Mouse (Mus musculus): Measurements from ENCODE around the gene Tas2r136. TPM values are rescaled to one million over a fixed set of nuclear protein-coding genes. Genes with fewer than 3 reads are reported as not detected.

Tas2r136 gene
- not detected in 2 replicates for total RNA-seq (2012; rRNA removed)
- total RNA-seq (2014; rRNA removed) = not detected in 2 replicates
- polyA plus RNA-seq (2012; ENCODE audit: insufficient read length, low read depth) = not detected in 2 replicates

- in situ Hi-C loops (cut with MboI; ENCODE audit: low pct_ligation_motif_present, low pct_unique_long_range_greater_than_20kb, low sequenced_read_pairs) (no loop called here), dilution Hi-C loops (cut with MboI; ENCODE audit: extremely low pct_ligation_motif_present, extremely low pct_unique_long_range_greater_than_20kb, low sequenced_read_pairs) (no loop called here)
- TF ChIP-seq PAX5 (IDR thresholded peaks at IDR 0.05; ENCODE audit: low read length) = no peak
- TF ChIP-seq JUND (conservative IDR thresholded peaks at IDR 0.05; ENCODE audit: low read depth, low read length) = no peak
- TF ChIP-seq EP300 (IDR thresholded peaks at IDR 0.05; ENCODE audit: low read length) = no peak
- no peak for TF ChIP-seq TBP (conservative IDR thresholded peaks at IDR 0.05; ENCODE audit: low read depth, low read length)
- no peak for TF ChIP-seq SIN3A (IDR thresholded peaks at IDR 0.05; ENCODE audit: low read length)
- TF ChIP-seq CHD1 (IDR thresholded peaks at IDR 0.05; ENCODE audit: low read depth, low read length) = no peak
- no peak for TF ChIP-seq MYC (IDR thresholded peaks at IDR 0.05; ENCODE audit: low read depth, low read length)
- TF ChIP-seq BHLHE40 (IDR thresholded peaks at IDR 0.05; ENCODE audit: low read depth, low read length) = no peak
- TF ChIP-seq TCF12 (IDR thresholded peaks at IDR 0.05; ENCODE audit: low read depth, low read length) = no peak
- TF ChIP-seq RAD21 (IDR thresholded peaks at IDR 0.05; ENCODE audit: low read depth, low read length) = no peak
- no peak for TF ChIP-seq ZKSCAN1 (IDR thresholded peaks at IDR 0.05; ENCODE audit: borderline replicate concordance, low read depth, low read length)
- Histone ChIP-seq H3K27ac (ENCODE audit: insufficient read depth, low read depth) (no peak within 1 kb of the TSS), H3K9me3 (replicated peaks; ENCODE audit: low read length) (peaks cover 9% of the 10 kb centered on the region), H3K4me3 (replicated peaks in 1 of 3; ENCODE audit: low read depth in 2 of 3, low read length in 2 of 3, poor library complexity in 1 of 3) (no peak within 1 kb of the TSS), H3K79me2 (replicated peaks; ENCODE audit: control insufficient read depth, extremely low read depth, insufficient read depth, poor library complexity, severe bottlenecking) (no peaks in the 10 kb centered on the region), H3K4me2 (ENCODE audit: insufficient read depth, low read depth, poor library complexity, severe bottlenecking) (no peak within 1 kb of the TSS), H3K27me3 (replicated peaks) (no peaks in the 10 kb centered on the region), H3K4me1 (ENCODE audit: control insufficient read depth in 1 of 2, insufficient read depth in 2 of 2) (no peaks in the 10 kb centered on the region), H3K36me3 (replicated peaks in 1 of 2; ENCODE audit: control insufficient read depth in 1 of 2, insufficient read depth in 1 of 2, low read length in 1 of 2) (no peaks in the 10 kb centered on the region), H3K9ac (ENCODE audit: insufficient read depth, low read depth) (no peak within 1 kb of the TSS)
- DNase-seq (ENCODE audit: extremely low read depth) = no peak
These were observed at the start of gene Tas2r136 for GRCm38 (mm10) chr6:132778062-132778461. Tas2r136 (minus strand) TSS chr6:132778162.

- in situ Hi-C loops (cut with MboI; ENCODE audit: low pct_ligation_motif_present, low pct_unique_long_range_greater_than_20kb, low sequenced_read_pairs) = no loop called here
- H3K4me1 ChIP-seq (ENCODE audit: control insufficient read depth in 1 of 2, insufficient read depth in 2 of 2) = no peaks in the 10 kb centered on the region
- H3K9me3 ChIP-seq (replicated peaks; ENCODE audit: low read length) = peaks cover 5% of the 10 kb centered on the region
- DNase-seq (ENCODE audit: extremely low read depth) = no peak
- dilution Hi-C loops (cut with MboI; ENCODE audit: extremely low pct_ligation_motif_present, extremely low pct_unique_long_range_greater_than_20kb, low sequenced_read_pairs) = no loop called here
- no peak within 1 kb of the TSS for H3K9ac ChIP-seq (ENCODE audit: insufficient read depth, low read depth)
- H3K4me3 ChIP-seq (replicated peaks in 1 of 3; ENCODE audit: low read depth in 2 of 3, low read length in 2 of 3, poor library complexity in 1 of 3) = no peak within 1 kb of the TSS
- no peaks in the 10 kb centered on the region for H3K79me2 ChIP-seq (replicated peaks; ENCODE audit: control insufficient read depth, extremely low read depth, insufficient read depth, poor library complexity, severe bottlenecking)
- no peak within 1 kb of the TSS for H3K4me2 ChIP-seq (ENCODE audit: insufficient read depth, low read depth, poor library complexity, severe bottlenecking)
- TF ChIP-seq EP300 (IDR thresholded peaks at IDR 0.05; ENCODE audit: low read length) = no peak
- TF ChIP-seq KAT2A (IDR thresholded peaks at IDR 0.05; ENCODE audit: insufficient replicate concordance, low read length) = no peak
- TF ChIP-seq USF1 (IDR thresholded peaks at IDR 0.05; ENCODE audit: low read depth, low read length) = no peak
- no peak for TF ChIP-seq BHLHE40 (IDR thresholded peaks at IDR 0.05; ENCODE audit: low read depth, low read length)
- TF ChIP-seq ELF1 (IDR thresholded peaks at IDR 0.05; ENCODE audit: low read depth, low read length) = no peak
- TF ChIP-seq TCF12 (IDR thresholded peaks at IDR 0.05; ENCODE audit: low read depth, low read length) = no peak
- TF ChIP-seq TBP (conservative IDR thresholded peaks at IDR 0.05; ENCODE audit: low read depth, low read length) = no peak
- no peak for TF ChIP-seq UBTF (IDR thresholded peaks at IDR 0.05; ENCODE audit: low read depth, low read length)
- no peaks in the 10 kb centered on the region for H3K36me3 ChIP-seq (replicated peaks in 1 of 2; ENCODE audit: control insufficient read depth in 1 of 2, insufficient read depth in 1 of 2, low read length in 1 of 2)
- H3K27ac ChIP-seq (ENCODE audit: insufficient read depth, low read depth) = no peak within 1 kb of the TSS
- no peaks in the 10 kb centered on the region for H3K27me3 ChIP-seq (replicated peaks)
These were observed 24.6 kb upstream of the Tas2r136 start, which contains the start of gene Tas2r117 for GRCm38 (mm10) chr6:132802518-132802917. Tas2r117 (plus strand) TSS chr6:132802818.

Measured in CH12.LX (cell line).